Mouse (Mus musculus): Measurements from ENCODE around the gene Spag6. TPM values are rescaled to one million over a fixed set of nuclear protein-coding genes. Genes with fewer than 3 reads are reported as not detected.

Gene Spag6
- polyA plus RNA-seq, 1 experiment: not detected

GRCm38 (mm10) chr2:18686386-18686785 is 7.4 kb upstream of the Spag6 start:
- Histone ChIP-seq H3K36me3 (ENCODE audit: control insufficient read depth, insufficient read depth, low read length, poor library complexity, severe bottlenecking) (no peaks in the 10 kb centered on the region), H3K4me1 (ENCODE audit: control insufficient read depth, insufficient read depth, low read length) (no peaks in the 10 kb centered on the region), H3K27me3 (ENCODE audit: control insufficient read depth, insufficient read depth, low read length, poor library complexity, severe bottlenecking) (peaks cover 35% of the 10 kb centered on the region), H3K27ac (ENCODE audit: insufficient read depth, low read length) (no peak overlapping the region), H3K4me3 (ENCODE audit: low read depth, low read length) (no peak overlapping the region), H3K9me3 (replicated peaks; ENCODE audit: control insufficient read depth, insufficient read depth, low read length, poor library complexity, severe bottlenecking) (no peaks in the 10 kb centered on the region), H3K9ac (ENCODE audit: low read depth, poor library complexity, severe bottlenecking) (no peak overlapping the region)
- TF ChIP-seq EP300 (IDR thresholded peaks at IDR 0.05; ENCODE audit: insufficient read depth, low read depth, low read length) (no peak), CTCF (IDR thresholded peaks at IDR 0.05; ENCODE audit: low read depth, low read length) (no peak)

DNA sequence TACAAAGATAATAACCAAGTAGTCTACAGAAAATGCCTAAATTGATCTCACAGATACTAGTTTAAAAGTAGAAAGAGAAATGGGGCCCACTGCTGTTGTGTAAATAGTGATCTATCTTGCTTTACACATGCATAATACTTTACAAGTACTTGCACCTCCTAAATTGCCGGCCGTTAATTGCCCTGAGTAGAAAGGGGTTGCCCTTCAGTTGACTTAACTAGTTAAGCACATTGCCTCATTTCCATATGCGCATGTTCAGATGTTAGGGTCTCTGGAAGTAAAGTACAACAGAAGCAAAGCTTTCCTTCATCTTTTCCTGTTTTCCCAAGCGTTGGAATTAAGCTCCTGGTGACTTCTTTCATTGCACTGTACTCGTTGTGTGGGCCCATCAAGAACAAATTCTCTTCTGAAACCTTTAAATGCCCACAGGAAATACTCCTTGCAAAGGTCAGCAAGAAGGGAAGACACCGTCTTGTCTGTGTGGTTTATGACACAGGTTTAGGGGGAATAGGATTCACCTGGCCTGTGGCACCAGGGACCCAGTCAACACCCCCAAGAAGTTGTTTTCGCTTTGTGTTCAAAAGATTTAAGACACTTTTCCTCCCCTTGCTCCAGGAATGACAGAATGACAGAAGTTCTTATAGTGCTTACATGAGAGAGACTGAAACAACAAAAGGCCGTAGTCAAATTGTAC is 6.9 kb upstream of the Spag6 start:
- TF ChIP-seq CTCF (IDR thresholded peaks at IDR 0.05; ENCODE audit: low read depth, low read length) (no peak), EP300 (IDR thresholded peaks at IDR 0.05; ENCODE audit: insufficient read depth, low read depth, low read length) (no peak), POLR2A (IDR thresholded peaks at IDR 0.05; ENCODE audit: insufficient read depth, low read length) (no peak)
- Histone ChIP-seq H3K27ac (ENCODE audit: insufficient read depth, low read length) (no peak overlapping the region), H3K4me3 (ENCODE audit: low read depth, low read length) (no peak overlapping the region), H3K4me1 (ENCODE audit: control insufficient read depth, insufficient read depth, low read length) (no peaks in the 10 kb centered on the region), H3K9ac (ENCODE audit: low read depth, poor library complexity, severe bottlenecking) (no peak overlapping the region), H3K9me3 (replicated peaks; ENCODE audit: control insufficient read depth, insufficient read depth, low read length, poor library complexity, severe bottlenecking) (no peaks in the 10 kb centered on the region), H3K36me3 (ENCODE audit: control insufficient read depth, insufficient read depth, low read length, poor library complexity, severe bottlenecking) (no peaks in the 10 kb centered on the region), H3K27me3 (ENCODE audit: control insufficient read depth, insufficient read depth, low read length, poor library complexity, severe bottlenecking) (peaks cover 34% of the 10 kb centered on the region)

DNA sequence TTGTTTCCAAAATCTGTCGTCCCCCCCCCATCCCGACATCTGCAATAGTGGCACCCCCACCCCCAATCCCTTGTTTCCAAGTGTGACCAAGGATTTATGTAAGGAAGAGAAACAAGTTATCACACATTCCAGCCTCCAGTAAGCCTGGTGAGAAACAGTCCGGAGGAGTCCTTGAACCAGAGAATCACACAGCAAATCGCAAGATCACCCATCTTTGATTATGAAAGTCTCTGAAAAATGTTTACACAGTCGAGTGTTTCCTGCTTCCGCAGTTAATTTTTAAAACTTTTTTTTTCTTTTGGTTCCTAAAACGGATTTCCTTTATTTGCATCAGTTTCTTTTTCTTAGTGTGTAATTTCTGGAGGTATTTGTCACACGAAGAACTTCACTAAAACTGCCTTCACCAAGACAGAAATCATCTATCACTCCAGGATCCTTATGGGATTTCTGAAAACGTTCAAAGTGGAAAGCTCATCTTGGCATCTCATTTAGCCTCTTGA is 6.1 kb upstream of the Spag6 start:
- Histone ChIP-seq H3K4me1 (ENCODE audit: control insufficient read depth, insufficient read depth, low read length) (no peaks in the 10 kb centered on the region), H3K4me3 (ENCODE audit: low read depth, low read length) (no peak overlapping the region), H3K9me3 (replicated peaks; ENCODE audit: control insufficient read depth, insufficient read depth, low read length, poor library complexity, severe bottlenecking) (no peaks in the 10 kb centered on the region), H3K27me3 (ENCODE audit: control insufficient read depth, insufficient read depth, low read length, poor library complexity, severe bottlenecking) (peaks cover 34% of the 10 kb centered on the region), H3K9ac (ENCODE audit: low read depth, poor library complexity, severe bottlenecking) (no peak overlapping the region), H3K36me3 (ENCODE audit: control insufficient read depth, insufficient read depth, low read length, poor library complexity, severe bottlenecking) (no peaks in the 10 kb centered on the region), H3K27ac (ENCODE audit: insufficient read depth, low read length) (no peak overlapping the region)
- TF ChIP-seq EP300 (IDR thresholded peaks at IDR 0.05; ENCODE audit: insufficient read depth, low read depth, low read length) (no peak), POLR2A (IDR thresholded peaks at IDR 0.05; ENCODE audit: insufficient read depth, low read length) (no peak), CTCF (IDR thresholded peaks at IDR 0.05; ENCODE audit: low read depth, low read length) (no peak)

- Histone ChIP-seq H3K4me1 (ENCODE audit: control insufficient read depth, insufficient read depth, low read length) (no peaks in the 10 kb centered on the region), H3K27ac (ENCODE audit: insufficient read depth, low read length) (no peak overlapping the region), H3K4me3 (ENCODE audit: low read depth, low read length) (peak overlapping the region; percentile 37), H3K36me3 (ENCODE audit: control insufficient read depth, insufficient read depth, low read length, poor library complexity, severe bottlenecking) (no peaks in the 10 kb centered on the region), H3K9ac (ENCODE audit: low read depth, poor library complexity, severe bottlenecking) (no peak overlapping the region), H3K27me3 (ENCODE audit: control insufficient read depth, insufficient read depth, low read length, poor library complexity, severe bottlenecking) (peaks cover 33% of the 10 kb centered on the region), H3K9me3 (replicated peaks; ENCODE audit: control insufficient read depth, insufficient read depth, low read length, poor library complexity, severe bottlenecking) (no peaks in the 10 kb centered on the region)
- TF ChIP-seq CTCF (IDR thresholded peaks at IDR 0.05; ENCODE audit: low read depth, low read length) (no peak), POLR2A (IDR thresholded peaks at IDR 0.05; ENCODE audit: insufficient read depth, low read length) (no peak), EP300 (IDR thresholded peaks at IDR 0.05; ENCODE audit: insufficient read depth, low read depth, low read length) (no peak)
These were observed 5.5 kb upstream of the Spag6 start for GRCm38 (mm10) chr2:18688286-18688685.

GRCm38 (mm10) chr2:18688708-18689063 is 5.1 kb upstream of the Spag6 start:
- Histone ChIP-seq H3K4me3 (ENCODE audit: low read depth, low read length) (peak overlapping the region; percentile 37), H3K27ac (ENCODE audit: insufficient read depth, low read length) (no peak overlapping the region), H3K9ac (ENCODE audit: low read depth, poor library complexity, severe bottlenecking) (no peak overlapping the region), H3K36me3 (ENCODE audit: control insufficient read depth, insufficient read depth, low read length, poor library complexity, severe bottlenecking) (no peaks in the 10 kb centered on the region), H3K27me3 (ENCODE audit: control insufficient read depth, insufficient read depth, low read length, poor library complexity, severe bottlenecking) (peaks cover 34% of the 10 kb centered on the region), H3K9me3 (replicated peaks; ENCODE audit: control insufficient read depth, insufficient read depth, low read length, poor library complexity, severe bottlenecking) (no peaks in the 10 kb centered on the region), H3K4me1 (ENCODE audit: control insufficient read depth, insufficient read depth, low read length) (no peaks in the 10 kb centered on the region)
- no peak for TF ChIP-seq POLR2A (IDR thresholded peaks at IDR 0.05; ENCODE audit: insufficient read depth, low read length)

- Histone ChIP-seq H3K36me3 (ENCODE audit: control insufficient read depth, insufficient read depth, low read length, poor library complexity, severe bottlenecking) (no peaks in the 10 kb centered on the region), H3K27ac (ENCODE audit: insufficient read depth, low read length) (no peak overlapping the region), H3K4me3 (ENCODE audit: low read depth, low read length) (peak overlapping the region; percentile 25), H3K9ac (ENCODE audit: low read depth, poor library complexity, severe bottlenecking) (no peak overlapping the region), H3K4me1 (ENCODE audit: control insufficient read depth, insufficient read depth, low read length) (no peaks in the 10 kb centered on the region), H3K27me3 (ENCODE audit: control insufficient read depth, insufficient read depth, low read length, poor library complexity, severe bottlenecking) (peaks cover 36% of the 10 kb centered on the region), H3K9me3 (replicated peaks; ENCODE audit: control insufficient read depth, insufficient read depth, low read length, poor library complexity, severe bottlenecking) (no peaks in the 10 kb centered on the region)
- TF ChIP-seq POLR2A (IDR thresholded peaks at IDR 0.05; ENCODE audit: insufficient read depth, low read length) (no peak), EP300 (IDR thresholded peaks at IDR 0.05; ENCODE audit: insufficient read depth, low read depth, low read length) (no peak), CTCF (IDR thresholded peaks at IDR 0.05; ENCODE audit: low read depth, low read length) (no peak)
These were observed 4.5 kb upstream of the Spag6 start for GRCm38 (mm10) chr2:18689064-18689921.

Data from ES-Bruce4 (cell line).